Comparison of ENCODE assay signal across 8 mouse cellular contexts in genomic region chr3:87171201-87172100, GRCm38 (mm10). TPM values are rescaled to one million over a fixed set of nuclear protein-coding genes. Genes with fewer than 3 reads are reported as not detected.
A peak's percentile ranks its signal among the peaks of the same experiment; 100 is the strongest.
DNase-seq lines count a peak whose midpoint lies in the region; ATAC-seq and TF ChIP-seq lines count a peak whose summit lies in the region.

No protein-coding gene starts in this region.

- no peak for TF ChIP-seq CTCF in stomach, postnatal 0 days (IDR thresholded peaks at IDR 0.05; ENCODE audit: low read depth)

- no peaks in the 10 kb centered on the region for H3K27me3 ChIP-seq in limb, embryonic 15.5 days
- no peaks in the 10 kb centered on the region for H3K27me3 ChIP-seq in stomach, postnatal 0 days (ENCODE audit: control insufficient read depth, insufficient read depth, low read length)

- intact Hi-C loops in left cerebral cortex, postnatal 25 days (cut with DNase I) = no loop called here

- TF ChIP-seq EP300 in stomach, postnatal 0 days (optimal IDR thresholded peaks at IDR 0.05) = no peak

- no peaks in the 10 kb centered on the region for H3K9me3 ChIP-seq in limb, embryonic 15.5 days
- no peaks in the 10 kb centered on the region for H3K9me3 ChIP-seq in stomach, postnatal 0 days (ENCODE audit: control insufficient read depth, low read length)

- peaks cover 53% of the 10 kb centered on the region for H3K4me1 ChIP-seq in limb, embryonic 15.5 days
- H3K4me1 ChIP-seq in stomach, postnatal 0 days (replicated peaks; ENCODE audit: control insufficient read depth, insufficient read depth) = 0 out of 2 replicates have a peak, but pooled peaks cover 3% of the 10 kb centered on the region

- ATAC-seq in limb, embryonic 15.5 days (ENCODE audit: insufficient number of reproducible peaks, low FRiP score, low TSS enrichment, low read depth) = no peak
- no peak for ATAC-seq in stomach, postnatal 0 days (ENCODE audit: low FRiP score, low TSS enrichment)

- peak overlapping the region; percentile 94 for H3K27ac ChIP-seq in limb, embryonic 15.5 days
- H3K27ac ChIP-seq in stomach, postnatal 0 days (replicated peaks) = 0 out of 2 replicates have a peak overlapping the region, but pooled peaks have one; percentile 1

- peak; percentile 24 for DNase-seq in cerebellum, postnatal 14 days
- DNase-seq in cerebellum, adult 18-20 months = no peak
- peak; percentile 4 for DNase-seq in lung, postnatal 10 days
- no peak for DNase-seq in lung, postnatal 4 days
- no peak for DNase-seq in stomach, postnatal 0 days (ENCODE audit: low spot score)
- DNase-seq in left cerebral cortex, postnatal 25 days (ENCODE audit: low spot score in 2 of 2) = no peak
- no peak for DNase-seq in yolk sac, embryonic 10.5 days (ENCODE audit: low spot score)

- 29% methylated on average over 13 of the region's 13 CpGs for WGBS in limb, embryonic 15.5 days
- 47% methylated on average over 13 of the region's 13 CpGs for WGBS in stomach, postnatal 0 days

- H3K36me3 ChIP-seq in limb, embryonic 15.5 days = peaks cover 3% of the 10 kb centered on the region; the same call in 1 of the 2 replicates
- H3K36me3 ChIP-seq in stomach, postnatal 0 days (ENCODE audit: control insufficient read depth, insufficient read depth, low read length) = no peaks in the 10 kb centered on the region

- H3K4me2 ChIP-seq in limb, embryonic 15.5 days = peak overlapping the region; percentile 59
- peak overlapping the region; percentile 73 for H3K4me2 ChIP-seq in stomach, postnatal 0 days (replicated peaks; ENCODE audit: low read depth)

- H3K9ac ChIP-seq in limb, embryonic 15.5 days = peak overlapping the region; percentile 67; the same call in 1 of the 2 replicates
- peak overlapping the region; percentile 79 for H3K9ac ChIP-seq in stomach, postnatal 0 days (ENCODE audit: low read length)

- peak overlapping the region; percentile 68 for H3K4me3 ChIP-seq in limb, embryonic 15.5 days
- peak overlapping the region; percentile 53 for H3K4me3 ChIP-seq in stomach, postnatal 0 days (ENCODE audit: low read depth, low read length)

RNA-seq across cellular contexts. Expression of gene Kirrel, which starts 3.1 kb away (rescaled TPM):
- polyA plus RNA-seq in limb, embryonic 15.5 days (2015; fragmentation: Nextera tagmentation; extraction: Ambion mirVana) = 17.9 and 19.5 TPM in 2 replicates
- 4.1 and 4.5 TPM in 2 replicates for polyA plus RNA-seq in stomach, postnatal 0 days (2015; fragmentation: Nextera tagmentation; extraction: Ambion mirVana)
- 1 to 10 TPM; 3.8 to 4.3 TPM for total RNA-seq in left cerebral cortex, postnatal 25 days (2021)

Comparison
In these comparisons a context has a peak if more than half of its experiments do, and no peak if none do; other contexts are left out.
1. DNase-seq: peak in cerebellum, postnatal 14 days (2 of 2) and lung, postnatal 10 days (single experiment); none in cerebellum, adult 18-20 months (0 of 2), lung, postnatal 4 days (0 of 2), stomach, postnatal 0 days (single experiment), left cerebral cortex, postnatal 25 days (0 of 2) and yolk sac, embryonic 10.5 days (single experiment).